Mouse (Mus musculus) liver, embryonic 16.5 days (tissue): ENCODE results near the gene Calm2. TPM values are rescaled to one million over a fixed set of nuclear protein-coding genes. Genes with fewer than 3 reads are reported as not detected.

Experiments used
- ATAC-seq: fragments of 200-750 bp; cut with Nextera tagmentation; 2 replicates; pipeline ENCODE4 v1.8.0; 2017; ENCODE audit warnings: low read depth, mild to moderate bottlenecking, moderate number of reproducible peaks, moderate library complexity
- H3K27ac ChIP-seq: fragments of 300-500 bp; sonication (generic); 2 replicates; pipeline ENCODE4 v1.5.1; 2014; ENCODE audit warnings: mild to moderate bottlenecking, low read length
- H3K27me3 ChIP-seq: fragments of 300-500 bp; sonication (generic); 2 replicates; pipeline ENCODE4 v1.6.1; 2014; ENCODE audit warnings: low read depth, low read length, mixed read lengths; ENCODE audit not compliant: control insufficient read depth, insufficient read depth
- H3K36me3 ChIP-seq: fragments of 300-500 bp; sonication (generic); 2 replicates; pipeline ENCODE4 v1.6.1; 2014; ENCODE audit warnings: mild to moderate bottlenecking; ENCODE audit not compliant: control insufficient read depth, insufficient read depth
- H3K4me1 ChIP-seq: fragments of 300-500 bp; sonication (generic); 2 replicates; pipeline ENCODE4 v1.6.1; 2014; ENCODE audit warnings: low read depth, low read length, mixed read lengths; ENCODE audit not compliant: control insufficient read depth
- H3K4me2 ChIP-seq: fragments of 300-500 bp; sonication (generic); 2 replicates; pipeline ENCODE4 v1.6.1; 2014; ENCODE audit warnings: low read depth, low read length, mixed read lengths
- H3K4me3 ChIP-seq: fragments of 300-500 bp; sonication (generic); 2 replicates; pipeline ENCODE4 v1.5.1; 2014; ENCODE audit warnings: low read depth, mild to moderate bottlenecking, low read length
- H3K9ac ChIP-seq: fragments of 300-500 bp; sonication (generic); 2 replicates; pipeline ENCODE4 v1.6.1; 2014; ENCODE audit warnings: low read depth, low read length
- H3K9me3 ChIP-seq: fragments of 300-500 bp; sonication (generic); replicated peaks from 2 replicates; pipeline ENCODE4 v1.6.1; 2016; ENCODE audit warnings: low read length; ENCODE audit not compliant: control insufficient read depth
- WGBS: fragments of 180-500 bp; shearing (Covaris S2); extraction: QIAGEN DNeasy Blood & Tissue Kit; methylation state at CpG from one replicate; pipeline ENCODE4 v1.1.7; 2014; ENCODE audit not compliant: insufficient replicate concordance; 5-methylcytosine and 5-hydroxymethylcytosine counted together
- polyA plus RNA-seq: library from polyadenylated mRNA; unstranded; fragments of >200 nt; fragmentation: Nextera tagmentation; extraction: Ambion mirVana; gene quantifications from 2 replicates; pipeline ENCODE4 v1.2.1, GENCODE M21; 2015

The Calm2 gene
- polyA plus RNA-seq, 1 experiment from 2014 or later, result 332 TPM

DNA sequence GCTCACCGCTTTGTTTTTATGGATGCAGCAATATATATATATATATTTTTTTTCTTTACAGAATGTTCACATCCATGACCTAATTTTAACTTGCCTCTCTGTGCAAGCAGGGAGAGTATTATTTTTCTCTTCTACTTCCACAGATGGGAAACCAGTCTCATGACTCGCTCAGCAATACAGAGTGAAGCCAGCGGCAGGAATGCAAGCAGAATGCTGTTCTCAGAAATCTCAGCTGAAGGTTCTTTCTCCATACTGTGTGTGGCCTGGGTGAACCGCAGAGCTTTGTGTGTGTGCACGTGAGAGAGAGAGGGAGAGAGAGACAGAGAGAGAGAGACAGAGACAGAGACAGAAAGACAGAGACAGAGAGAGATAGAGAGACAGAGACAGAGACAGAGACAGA lies 21.9 kb upstream of the Calm2 start:
- H3K9ac ChIP-seq, result no peak overlapping the region
- no peaks in the 10 kb centered on the region for H3K36me3 ChIP-seq
- H3K27me3 ChIP-seq, result peaks cover 14% of the 10 kb centered on the region
- no peaks in the 10 kb centered on the region for H3K9me3 ChIP-seq
- 75% methylated on average over 5 of the region's 5 CpGs for WGBS
- H3K4me1 ChIP-seq, result peaks cover 22% of the 10 kb centered on the region
- ATAC-seq, result no peak
- H3K4me3 ChIP-seq, result no peak overlapping the region
- no peak overlapping the region for H3K4me2 ChIP-seq
- H3K27ac ChIP-seq, result no peak overlapping the region

DNA sequence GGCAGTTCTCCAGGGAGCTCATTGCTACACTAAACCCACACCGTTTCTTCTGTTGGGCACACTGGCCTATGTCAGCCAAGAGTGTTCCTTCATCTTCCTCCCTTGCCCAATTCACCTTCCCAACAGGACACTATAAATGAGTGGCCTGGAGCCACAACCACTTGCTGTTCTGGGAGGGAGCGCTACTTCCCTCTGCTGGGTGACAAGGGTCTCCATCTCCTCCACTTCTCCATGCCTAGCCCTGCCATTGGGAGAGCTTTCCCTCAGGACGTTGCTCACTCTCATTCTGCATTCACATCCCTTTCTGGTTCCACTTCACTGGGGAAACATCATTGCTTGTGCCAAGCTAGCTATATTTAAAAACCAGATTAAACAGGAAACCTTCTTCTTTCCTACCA lies 14.8 kb upstream of the Calm2 start:
- Histone ChIP-seq H3K27ac (no peak overlapping the region), H3K9me3 (no peaks in the 10 kb centered on the region), H3K36me3 (no peaks in the 10 kb centered on the region), H3K4me1 (peaks cover 10% of the 10 kb centered on the region), H3K4me3 (no peak overlapping the region), H3K9ac (no peak overlapping the region), H3K4me2 (no peak overlapping the region), H3K27me3 (no peaks in the 10 kb centered on the region; the same call in 1 of the 2 replicates)
- ATAC-seq, result no peak
- 47% methylated on average over 3 of the region's 3 CpGs for WGBS

- no peak overlapping the region for H3K27ac ChIP-seq
- WGBS, result 44% methylated on average over 17 of the region's 17 CpGs
- no peak overlapping the region for H3K4me2 ChIP-seq
- no peak overlapping the region for H3K4me3 ChIP-seq
- no peaks in the 10 kb centered on the region for H3K36me3 ChIP-seq
- no peaks in the 10 kb centered on the region; the same call in 1 of the 2 replicates for H3K27me3 ChIP-seq
- H3K9ac ChIP-seq, result no peak overlapping the region
- no peaks in the 10 kb centered on the region for H3K9me3 ChIP-seq
- ATAC-seq, result no peak
- peaks cover 10% of the 10 kb centered on the region for H3K4me1 ChIP-seq
Measured at GRCm38 (mm10) chr17:87460669-87461498, 14.1 kb upstream of the Calm2 start.

GRCm38 (mm10) chr17:87459750-87460668 lies 13.3 kb upstream of the Calm2 start:
- no peaks in the 10 kb centered on the region; the same call in 1 of the 2 replicates for H3K27me3 ChIP-seq
- peaks cover 10% of the 10 kb centered on the region for H3K4me1 ChIP-seq
- H3K9ac ChIP-seq, result no peak overlapping the region
- no peaks in the 10 kb centered on the region for H3K9me3 ChIP-seq
- no peaks in the 10 kb centered on the region for H3K36me3 ChIP-seq
- H3K4me3 ChIP-seq, result no peak overlapping the region
- ATAC-seq, result 0 out of 2 replicates have a peak, but pooled peaks have one; percentile 3
- WGBS, result 22% methylated on average over 14 of the region's 14 CpGs
- H3K27ac ChIP-seq, result peak overlapping the region; percentile 38
- peak overlapping the region; percentile 48 for H3K4me2 ChIP-seq

GRCm38 (mm10) chr17:87458911-87459749 lies 12.4 kb upstream of the Calm2 start:
- H3K27ac ChIP-seq, result peak overlapping the region; percentile 38
- H3K4me1 ChIP-seq, result peaks cover 10% of the 10 kb centered on the region
- WGBS, result 6% methylated on average over 14 of the region's 17 CpGs
- H3K9me3 ChIP-seq, result no peaks in the 10 kb centered on the region
- H3K27me3 ChIP-seq, result no peaks in the 10 kb centered on the region; the same call in 1 of the 2 replicates
- H3K4me3 ChIP-seq, result no peak overlapping the region
- ATAC-seq, result peak; percentile 63
- H3K9ac ChIP-seq, result no peak overlapping the region; the same call in 1 of the 2 replicates
- no peaks in the 10 kb centered on the region for H3K36me3 ChIP-seq
- peak overlapping the region; percentile 48 for H3K4me2 ChIP-seq

DNA sequence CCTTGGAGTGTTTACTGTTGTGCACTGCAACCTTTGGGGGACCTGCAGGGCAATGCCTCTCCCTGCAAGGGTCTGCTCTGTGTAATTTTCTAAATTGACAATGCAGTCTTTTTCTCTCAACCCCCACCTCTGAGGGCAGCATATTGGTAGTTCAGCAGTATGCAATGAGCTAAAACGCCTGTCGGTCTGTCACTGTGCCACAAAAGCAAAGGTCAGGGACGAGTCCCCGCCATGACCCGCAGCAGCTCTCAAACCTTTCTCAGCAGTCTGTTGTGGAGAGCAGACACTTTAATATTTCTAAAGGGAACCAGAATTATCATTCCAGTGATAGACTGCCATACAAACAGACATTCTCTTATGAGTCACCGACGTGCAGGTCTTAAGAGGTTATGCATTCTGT lies 11.2 kb upstream of the Calm2 start:
- peaks cover 10% of the 10 kb centered on the region for H3K4me1 ChIP-seq
- H3K9me3 ChIP-seq, result no peaks in the 10 kb centered on the region
- ATAC-seq, result peak; percentile 37; the same call in 1 of the 2 replicates
- 63% methylated on average over 7 of the region's 7 CpGs for WGBS
- H3K36me3 ChIP-seq, result no peaks in the 10 kb centered on the region
- H3K9ac ChIP-seq, result no peak overlapping the region
- H3K4me2 ChIP-seq, result no peak overlapping the region
- no peaks in the 10 kb centered on the region; the same call in 1 of the 2 replicates for H3K27me3 ChIP-seq
- no peak overlapping the region for H3K27ac ChIP-seq
- H3K4me3 ChIP-seq, result no peak overlapping the region

- Histone ChIP-seq H3K4me1 (peaks cover 5% of the 10 kb centered on the region), H3K36me3 (no peaks in the 10 kb centered on the region), H3K9me3 (no peaks in the 10 kb centered on the region), H3K9ac (no peak overlapping the region), H3K27ac (no peak overlapping the region), H3K4me2 (no peak overlapping the region), H3K27me3 (no peaks in the 10 kb centered on the region; the same call in 1 of the 2 replicates), H3K4me3 (no peak overlapping the region)
- no peak for ATAC-seq
- WGBS, result 72% methylated on average over 3 of the region's 3 CpGs
Measured at GRCm38 (mm10) chr17:87454121-87454520, 7.4 kb upstream of the Calm2 start.

GRCm38 (mm10) chr17:87453336-87453735 lies 6.6 kb upstream of the Calm2 start:
- Histone ChIP-seq H3K9ac (no peak overlapping the region), H3K4me2 (no peak overlapping the region), H3K9me3 (no peaks in the 10 kb centered on the region), H3K36me3 (no peaks in the 10 kb centered on the region), H3K27me3 (no peaks in the 10 kb centered on the region; the same call in 1 of the 2 replicates), H3K4me1 (peaks cover 5% of the 10 kb centered on the region), H3K27ac (no peak overlapping the region), H3K4me3 (no peak overlapping the region)
- no peak for ATAC-seq
- WGBS, result 74% methylated on average over 7 of the region's 7 CpGs
